Mouse (Mus musculus) limb, embryonic 14.5 days (tissue): ENCODE results near the gene Tent4a. TPM values are rescaled to one million over a fixed set of nuclear protein-coding genes. Genes with fewer than 3 reads are reported as not detected.

Experiments used
- ATAC-seq: fragments of 200-750 bp; cut with Nextera tagmentation; 2 replicates; pipeline ENCODE4 v1.8.0; 2017; ENCODE audit warnings: low read depth, moderate number of reproducible peaks, moderate TSS enrichment; ENCODE audit not compliant: low FRiP score
- DNase-seq: peaks from one replicate; pipeline ENCODE4 v3.0.0-alpha.2; 2015; ENCODE audit warnings: low spot score
- H3K27ac ChIP-seq: fragments of 300-500 bp; sonication (generic); replicated peaks from 2 replicates; pipeline ENCODE4 v1.5.1; 2014; ENCODE audit warnings: low read depth, mild to moderate bottlenecking, low read length, moderate library complexity, mixed read lengths
- H3K27me3 ChIP-seq: fragments of 300-500 bp; sonication (generic); 2 replicates; pipeline ENCODE4 v1.6.1; 2014; ENCODE audit warnings: low read length, mixed read lengths; ENCODE audit not compliant: control insufficient read depth, insufficient read depth
- H3K36me3 ChIP-seq: fragments of 300-500 bp; sonication (generic); 2 replicates; pipeline ENCODE4 v1.6.1; 2014; ENCODE audit warnings: mild to moderate bottlenecking, low read length, moderate library complexity, mixed read lengths; ENCODE audit not compliant: control insufficient read depth, insufficient read depth
- H3K4me1 ChIP-seq: fragments of 300-500 bp; sonication (generic); 2 replicates; pipeline ENCODE4 v1.6.1; 2014; ENCODE audit warnings: antibody characterized with exemption, low read length, mixed read lengths; ENCODE audit not compliant: control insufficient read depth, insufficient read depth
- H3K4me2 ChIP-seq: fragments of 300-500 bp; sonication (generic); replicated peaks from 2 replicates; pipeline ENCODE4 v1.6.1; 2014; ENCODE audit warnings: low read depth, mild to moderate bottlenecking, low read length, moderate library complexity; ENCODE audit not compliant: severe bottlenecking
- H3K4me3 ChIP-seq: fragments of 300-500 bp; sonication (generic); replicated peaks from 2 replicates; pipeline ENCODE4 v1.5.1; 2014; ENCODE audit warnings: low read length
- H3K9ac ChIP-seq: fragments of 300-500 bp; sonication (generic); 2 replicates; pipeline ENCODE4 v1.6.1; 2014; ENCODE audit warnings: mild to moderate bottlenecking, low read depth, low read length, moderate library complexity; ENCODE audit not compliant: severe bottlenecking
- H3K9me3 ChIP-seq: fragments of 300-500 bp; sonication (generic); 2 replicates; pipeline ENCODE4 v1.6.1; 2016; ENCODE audit warnings: low read length; ENCODE audit not compliant: control insufficient read depth
- POLR2A ChIP-seq: fragments of 200-500 bp; IDR thresholded peaks from 2 replicates; pipeline ENCODE4 v1.8.0; 2012; ENCODE audit warnings: inconsistent platforms, mild to moderate bottlenecking, moderate library complexity, borderline replicate concordance; ENCODE audit not compliant: insufficient read depth, insufficient read length; ENCODE audit errors: extremely low read depth
- WGBS: fragments of 180-500 bp; shearing (Covaris S2); extraction: QIAGEN DNeasy Blood & Tissue Kit; methylation state at CpG from one replicate; pipeline ENCODE4 v1.1.7; 2014; 5-methylcytosine and 5-hydroxymethylcytosine counted together
- polyA plus RNA-seq, 2 experiments: library from polyadenylated mRNA; depleted of rRNA in 1 of 2; stranded (reverse) in 1 of 2; unstranded in 1 of 2; fragments of >200 nt; fragmentation: Nextera tagmentation in 1 of 2; extraction: Ambion mirVana in 1 of 2; gene quantifications; 2 replicates each; pipeline versions ENCODE4 v1.2.1 to v1.2.3; 2012 to 2014

Tent4a gene
- polyA plus RNA-seq, 2 experiments: 8.7 to 25.7 TPM

DNA sequence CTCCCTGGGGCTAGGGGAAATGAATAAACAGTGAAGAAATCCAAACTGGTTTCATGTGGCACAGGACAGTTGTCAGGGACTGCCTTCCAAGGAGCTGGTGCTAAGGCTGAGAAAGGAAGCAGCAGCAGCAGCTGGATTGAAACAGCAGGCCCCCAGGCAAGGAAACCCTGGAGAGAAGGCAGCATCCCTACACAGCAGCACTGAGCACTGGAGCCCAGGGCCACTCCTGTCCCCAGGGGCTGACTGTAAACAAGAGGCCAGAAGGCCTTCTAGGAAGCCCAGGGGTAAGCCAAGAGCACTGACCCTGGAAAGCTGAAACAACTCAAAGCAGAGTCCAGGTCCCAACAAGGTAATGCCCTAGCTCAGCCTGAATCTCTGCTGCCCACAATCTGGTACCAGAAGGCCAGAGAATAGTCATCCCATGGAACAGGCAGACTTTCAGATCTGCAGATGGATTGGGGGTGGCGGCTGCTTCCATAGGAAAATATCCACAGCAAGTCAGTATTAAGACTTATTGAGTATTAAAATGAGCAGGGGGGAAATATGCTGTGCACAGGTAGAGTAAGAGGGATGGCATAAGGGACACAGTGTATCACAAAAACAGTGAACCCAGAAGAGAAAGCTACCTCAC is 12.1 kb downstream of the Tent4a start:
- Histone ChIP-seq H3K27me3 (no peaks in the 10 kb centered on the region), H3K4me1 (peaks cover 28% of the 10 kb centered on the region), H3K4me2 (no peak overlapping the region), H3K4me3 (no peak overlapping the region), H3K9ac (0 out of 2 replicates have a peak overlapping the region, but pooled peaks have one; percentile 16), H3K27ac (no peak overlapping the region), H3K9me3 (no peaks in the 10 kb centered on the region), H3K36me3 (no peaks in the 10 kb centered on the region)
- no peak for ATAC-seq
- TF ChIP-seq POLR2A: no peak
- 89% methylated on average over 1 of the region's 1 CpGs for WGBS
- DNase-seq: no peak

GRCm38 (mm10) chr13:69519137-69519536 is 15.3 kb downstream of the Tent4a start:
- no peaks in the 10 kb centered on the region for H3K9me3 ChIP-seq
- whole genome bisulfite sequencing: 72% methylated on average over 6 of the region's 6 CpGs
- no peak overlapping the region for H3K9ac ChIP-seq
- H3K4me2 ChIP-seq: no peak overlapping the region
- TF ChIP-seq POLR2A: no peak
- peaks cover 10% of the 10 kb centered on the region; the same call in 1 of the 2 replicates for H3K4me1 ChIP-seq
- peaks cover 7% of the 10 kb centered on the region; the same call in 1 of the 2 replicates for H3K36me3 ChIP-seq
- no peaks in the 10 kb centered on the region for H3K27me3 ChIP-seq
- no peak overlapping the region for H3K27ac ChIP-seq
- H3K4me3 ChIP-seq: no peak overlapping the region
- ATAC-seq (no peak), DNase-seq (no peak)

DNA sequence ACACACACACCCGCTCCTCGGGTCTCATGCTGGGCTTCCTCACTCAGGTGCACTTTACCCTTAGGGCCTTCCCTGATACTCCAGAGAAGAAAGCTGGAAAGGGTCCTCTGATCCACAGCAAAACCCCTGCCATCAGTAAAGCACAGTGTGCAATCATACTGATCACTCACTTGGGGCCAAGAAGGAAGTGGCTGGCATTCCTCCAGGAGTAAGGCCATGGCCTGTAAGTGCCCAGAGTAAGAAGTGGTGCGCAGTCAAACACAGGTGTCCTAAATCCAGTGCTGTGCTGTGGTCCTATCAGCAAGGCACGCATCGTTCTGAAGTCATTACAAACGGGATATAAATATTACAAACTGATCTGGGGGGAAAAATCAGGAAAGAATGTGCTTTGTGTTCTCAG is 17.0 kb downstream of the Tent4a start:
- no peak for DNase-seq
- no peak for ATAC-seq
- Histone ChIP-seq H3K9ac (0 out of 2 replicates have a peak overlapping the region, but pooled peaks have one; percentile 16), H3K4me2 (no peak overlapping the region), H3K4me1 (peaks cover 8% of the 10 kb centered on the region; the same call in 1 of the 2 replicates), H3K27me3 (no peaks in the 10 kb centered on the region), H3K4me3 (no peak overlapping the region), H3K27ac (no peak overlapping the region), H3K36me3 (peaks cover 14% of the 10 kb centered on the region), H3K9me3 (no peaks in the 10 kb centered on the region)
- TF ChIP-seq POLR2A: no peak
- 57% methylated on average over 6 of the region's 6 CpGs for WGBS

DNA sequence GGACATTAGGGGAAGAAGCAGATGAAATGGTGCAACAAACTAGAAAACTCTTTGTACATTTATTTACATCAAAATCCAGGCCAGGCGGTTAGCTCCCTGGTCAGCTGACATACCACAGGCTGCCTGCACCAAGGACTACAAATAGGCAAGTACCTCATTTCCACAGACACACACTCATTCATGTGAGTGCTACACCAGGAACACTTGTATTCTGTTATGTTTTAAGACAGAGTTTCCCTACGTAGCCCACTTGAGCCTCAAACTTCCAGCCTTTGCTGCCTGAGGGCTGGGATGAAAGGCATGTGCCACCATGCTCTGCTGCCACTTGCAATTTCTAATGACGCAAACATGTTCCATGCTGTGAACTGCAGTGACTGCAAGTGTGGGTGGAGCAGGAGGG is 19.3 kb downstream of the Tent4a start:
- no peak overlapping the region for H3K4me3 ChIP-seq
- no peaks in the 10 kb centered on the region for H3K9me3 ChIP-seq
- peaks cover 4% of the 10 kb centered on the region; the same call in 1 of the 2 replicates for H3K4me1 ChIP-seq
- DNase-seq: no peak
- no peaks in the 10 kb centered on the region for H3K27me3 ChIP-seq
- ATAC-seq: no peak
- 68% methylated on average over 3 of the region's 3 CpGs for WGBS
- no peak for TF ChIP-seq POLR2A
- no peak overlapping the region for H3K4me2 ChIP-seq
- H3K36me3 ChIP-seq: peaks cover 29% of the 10 kb centered on the region
- H3K9ac ChIP-seq: no peak overlapping the region
- H3K27ac ChIP-seq: no peak overlapping the region

DNA sequence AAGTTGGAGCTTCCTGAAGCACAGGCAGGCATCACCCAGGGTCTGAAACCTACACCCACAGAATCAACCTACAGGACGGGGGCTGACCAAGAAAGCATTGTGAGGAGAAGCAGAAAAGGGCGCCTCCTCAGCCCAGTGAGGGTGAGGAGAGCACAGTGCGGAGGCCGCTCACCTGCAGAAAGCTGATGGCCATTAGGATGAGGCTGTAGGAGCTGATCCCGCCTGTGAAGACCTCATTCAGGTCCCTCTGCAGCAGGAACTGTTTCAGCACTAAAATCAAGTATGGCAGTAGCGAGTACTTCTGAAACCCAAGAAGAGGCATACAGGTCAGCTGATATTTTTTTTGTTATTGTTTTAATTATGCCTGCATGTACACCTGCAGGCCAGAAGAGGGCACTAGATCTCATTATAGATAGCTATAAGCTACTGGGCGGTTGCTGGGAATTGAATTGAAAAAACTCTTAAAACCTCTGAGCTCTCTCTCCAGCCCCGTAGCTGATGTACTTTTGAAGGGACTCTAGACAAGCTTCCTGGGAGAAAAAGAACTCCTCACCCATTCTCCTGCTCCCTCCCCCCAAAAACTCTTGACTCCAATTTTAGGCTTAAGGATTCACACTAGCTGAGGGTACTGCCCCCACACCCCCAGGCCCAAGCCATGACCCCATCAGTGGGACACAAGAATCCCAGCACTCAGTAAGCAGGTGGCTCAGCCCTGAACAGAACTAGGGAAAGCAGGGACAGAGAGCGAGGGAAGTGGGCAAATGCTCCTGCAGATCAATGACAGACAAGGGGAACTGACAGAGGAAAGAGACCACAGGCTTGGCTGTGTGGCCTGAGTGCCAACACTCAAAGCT is 24.8 kb downstream of the Tent4a start:
- DNase-seq: peak; percentile 61
- no peak overlapping the region for H3K27ac ChIP-seq
- WGBS: 60% methylated on average over 9 of the region's 9 CpGs
- H3K4me3 ChIP-seq: no peak overlapping the region
- no peak overlapping the region for H3K4me2 ChIP-seq
- no peaks in the 10 kb centered on the region for H3K9me3 ChIP-seq
- ATAC-seq: peak; percentile 80
- no peaks in the 10 kb centered on the region for H3K27me3 ChIP-seq
- H3K36me3 ChIP-seq: peaks cover 69% of the 10 kb centered on the region
- no peaks in the 10 kb centered on the region for H3K4me1 ChIP-seq
- H3K9ac ChIP-seq: no peak overlapping the region
- no peak for TF ChIP-seq POLR2A
